Mouse (Mus musculus): ENCODE measurements around the gene Zfp609. TPM values are rescaled to one million over a fixed set of nuclear protein-coding genes. Genes with fewer than 3 reads are reported as not detected.

The Zfp609 gene
- total and polyA plus RNA-seq, 2 experiments from 2014 or later = 5.0 to 9.8 TPM

DNA sequence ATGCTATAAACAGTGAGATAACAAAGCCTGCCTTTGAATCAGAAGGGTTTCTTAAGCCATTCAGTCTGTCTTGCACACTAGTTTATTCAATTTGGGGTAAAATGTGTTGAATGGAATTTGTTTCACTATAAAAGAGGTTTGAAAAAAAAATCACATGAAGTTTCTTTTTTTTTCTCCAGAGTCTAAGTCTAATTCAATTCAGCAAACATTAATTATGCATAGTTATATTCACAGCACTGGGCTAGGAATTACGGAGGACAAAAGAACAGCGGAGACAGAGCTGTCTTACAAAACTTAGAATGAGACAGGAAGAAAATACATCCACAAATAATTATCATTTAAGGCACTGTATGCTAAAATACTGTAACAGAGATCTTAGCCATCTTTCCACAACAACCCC is 9.0 kb downstream of the Zfp609 start:
- Histone ChIP-seq H3K9me3 (ENCODE audit: low read length) (no peaks in the 10 kb centered on the region), H3K4me3 (ENCODE audit: low read depth, low read length) (no peak overlapping the region), H3K4me2 (ENCODE audit: low read depth) (no peak overlapping the region), H3K9ac (no peak overlapping the region), H3K27me3 (ENCODE audit: insufficient read depth, low read length) (no peaks in the 10 kb centered on the region), H3K36me3 (ENCODE audit: insufficient read depth) (no peaks in the 10 kb centered on the region), H3K4me1 (ENCODE audit: insufficient read depth) (peaks cover 8% of the 10 kb centered on the region; the same call in 1 of the 2 replicates), H3K27ac (ENCODE audit: low read depth, low read length) (0 out of 2 replicates have a peak overlapping the region, but pooled peaks have one; percentile 16)
- WGBS = 17% methylated on average over 2 of the region's 2 CpGs
- no peak for TF ChIP-seq CTCF (IDR thresholded peaks at IDR 0.05; ENCODE audit: low read depth)
- ATAC-seq (peak; percentile 38; the same call in 1 of the 2 replicates), DNase-seq (no peak)

DNA sequence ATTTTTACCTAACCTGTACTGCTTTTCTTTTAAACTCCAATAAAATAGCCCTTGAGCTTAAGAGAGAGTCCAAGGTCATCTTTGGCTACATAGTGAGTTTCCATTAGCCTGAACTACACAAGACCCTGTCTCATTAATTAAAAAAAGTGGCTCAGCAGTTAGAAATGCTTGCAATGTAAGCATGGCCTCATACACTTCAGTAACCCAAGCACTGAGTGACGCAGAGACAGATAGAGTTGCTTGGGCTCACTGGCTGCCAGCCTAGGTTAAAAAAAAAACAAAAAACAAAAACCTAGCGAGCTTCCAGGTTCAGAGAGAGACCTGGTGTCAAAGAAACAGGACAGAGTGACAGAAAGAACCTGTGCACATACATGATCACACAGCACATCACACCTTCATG is 14.5 kb downstream of the Zfp609 start:
- H3K4me3 ChIP-seq (ENCODE audit: low read depth, low read length) = no peak overlapping the region
- 31% methylated on average over 2 of the region's 2 CpGs for WGBS
- H3K36me3 ChIP-seq (ENCODE audit: insufficient read depth) = no peaks in the 10 kb centered on the region
- H3K4me1 ChIP-seq (ENCODE audit: insufficient read depth) = no peaks in the 10 kb centered on the region
- H3K27me3 ChIP-seq (ENCODE audit: insufficient read depth, low read length) = no peaks in the 10 kb centered on the region
- DNase-seq (no peak), ATAC-seq (no peak)
- no peak overlapping the region for H3K9ac ChIP-seq
- no peaks in the 10 kb centered on the region for H3K9me3 ChIP-seq (ENCODE audit: low read length)
- no peak overlapping the region for H3K4me2 ChIP-seq (ENCODE audit: low read depth)
- H3K27ac ChIP-seq (ENCODE audit: low read depth, low read length) = no peak overlapping the region
- TF ChIP-seq CTCF (IDR thresholded peaks at IDR 0.05; ENCODE audit: low read depth) = no peak

DNA sequence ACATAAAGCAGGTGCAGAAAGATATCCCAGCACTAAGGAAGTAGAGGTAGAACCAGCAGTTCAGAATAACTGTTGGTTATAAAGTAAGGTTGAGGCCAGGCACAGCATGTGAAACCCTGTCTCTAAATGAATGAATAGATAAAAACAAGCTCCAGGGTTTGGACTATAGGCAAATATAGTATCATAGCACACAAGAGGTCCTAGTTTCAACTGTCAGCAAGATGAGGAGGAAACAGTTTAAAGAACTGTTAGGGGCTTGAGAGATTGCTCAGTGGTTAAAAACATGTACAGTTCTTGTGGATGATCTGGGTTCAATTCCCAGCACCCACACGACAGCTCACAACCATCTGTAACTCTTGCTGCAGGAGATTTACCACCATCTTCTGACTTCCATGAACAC is 15.6 kb downstream of the Zfp609 start:
- DNase-seq = no peak
- no peak for TF ChIP-seq CTCF (IDR thresholded peaks at IDR 0.05; ENCODE audit: low read depth)
- Histone ChIP-seq H3K27me3 (ENCODE audit: insufficient read depth, low read length) (no peaks in the 10 kb centered on the region), H3K9me3 (ENCODE audit: low read length) (no peaks in the 10 kb centered on the region), H3K4me2 (ENCODE audit: low read depth) (no peak overlapping the region), H3K36me3 (ENCODE audit: insufficient read depth) (no peaks in the 10 kb centered on the region), H3K27ac (ENCODE audit: low read depth, low read length) (no peak overlapping the region), H3K4me3 (ENCODE audit: low read depth, low read length) (no peak overlapping the region), H3K4me1 (ENCODE audit: insufficient read depth) (no peaks in the 10 kb centered on the region), H3K9ac (no peak overlapping the region)
- no peak for ATAC-seq
- WGBS = 94% methylated on average over 1 of the region's 1 CpGs

DNA sequence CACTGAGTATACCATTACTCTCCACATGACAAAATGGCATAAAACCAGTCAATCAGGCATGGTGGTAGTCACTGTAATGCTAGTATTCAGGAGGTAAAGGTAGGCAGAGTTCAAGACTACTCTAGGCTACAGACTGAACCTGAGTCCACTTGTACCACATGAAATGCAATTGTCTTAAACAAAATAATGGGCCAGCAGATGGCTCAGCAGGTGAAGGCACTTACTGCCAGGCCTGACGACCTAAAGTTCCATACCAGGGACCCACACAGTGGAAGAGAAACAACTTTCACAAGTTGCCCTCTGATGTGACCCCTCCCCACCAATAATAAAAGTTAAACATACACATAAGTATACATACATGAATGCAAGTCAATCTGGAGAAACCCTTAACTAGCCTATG is 19.5 kb downstream of the Zfp609 start:
- Histone ChIP-seq H3K9ac (no peak overlapping the region), H3K4me2 (ENCODE audit: low read depth) (no peak overlapping the region), H3K27me3 (ENCODE audit: insufficient read depth, low read length) (no peaks in the 10 kb centered on the region), H3K36me3 (ENCODE audit: insufficient read depth) (no peaks in the 10 kb centered on the region), H3K4me1 (ENCODE audit: insufficient read depth) (no peaks in the 10 kb centered on the region), H3K27ac (ENCODE audit: low read depth, low read length) (no peak overlapping the region), H3K4me3 (ENCODE audit: low read depth, low read length) (no peak overlapping the region), H3K9me3 (ENCODE audit: low read length) (no peaks in the 10 kb centered on the region)
- ATAC-seq (no peak), DNase-seq (no peak)
- TF ChIP-seq CTCF (IDR thresholded peaks at IDR 0.05; ENCODE audit: low read depth) = no peak
- 47% methylated on average over 1 of the region's 1 CpGs for WGBS

DNA sequence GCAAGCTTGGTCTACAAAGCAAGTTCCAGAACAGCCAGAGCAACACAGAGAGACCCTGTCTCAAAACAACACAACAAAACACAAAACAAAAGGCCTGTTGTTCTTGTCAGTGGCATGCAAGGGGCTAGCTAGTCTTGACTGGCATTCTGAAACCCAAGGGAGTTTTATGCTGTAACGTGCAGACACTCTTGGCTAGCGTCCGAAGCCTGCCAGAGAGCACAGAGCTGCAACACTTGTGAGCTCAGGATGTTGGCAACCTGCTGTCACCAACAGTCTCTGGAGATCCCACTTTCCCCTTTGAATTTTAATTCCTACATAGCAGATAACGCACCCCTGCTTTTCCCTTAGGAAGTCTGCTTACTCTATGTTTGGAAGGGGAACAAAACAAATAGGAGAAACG is 20.1 kb downstream of the Zfp609 start:
- Histone ChIP-seq H3K27ac (ENCODE audit: low read depth, low read length) (no peak overlapping the region), H3K4me3 (ENCODE audit: low read depth, low read length) (no peak overlapping the region), H3K4me2 (ENCODE audit: low read depth) (no peak overlapping the region), H3K9ac (no peak overlapping the region), H3K9me3 (ENCODE audit: low read length) (no peaks in the 10 kb centered on the region), H3K4me1 (ENCODE audit: insufficient read depth) (no peaks in the 10 kb centered on the region), H3K36me3 (ENCODE audit: insufficient read depth) (no peaks in the 10 kb centered on the region), H3K27me3 (ENCODE audit: insufficient read depth, low read length) (no peaks in the 10 kb centered on the region)
- DNase-seq (peak; percentile 35), ATAC-seq (peak; percentile 38; the same call in 1 of the 2 replicates)
- no peak for TF ChIP-seq CTCF (IDR thresholded peaks at IDR 0.05; ENCODE audit: low read depth)
- 18% methylated on average over 5 of the region's 5 CpGs for WGBS

DNA sequence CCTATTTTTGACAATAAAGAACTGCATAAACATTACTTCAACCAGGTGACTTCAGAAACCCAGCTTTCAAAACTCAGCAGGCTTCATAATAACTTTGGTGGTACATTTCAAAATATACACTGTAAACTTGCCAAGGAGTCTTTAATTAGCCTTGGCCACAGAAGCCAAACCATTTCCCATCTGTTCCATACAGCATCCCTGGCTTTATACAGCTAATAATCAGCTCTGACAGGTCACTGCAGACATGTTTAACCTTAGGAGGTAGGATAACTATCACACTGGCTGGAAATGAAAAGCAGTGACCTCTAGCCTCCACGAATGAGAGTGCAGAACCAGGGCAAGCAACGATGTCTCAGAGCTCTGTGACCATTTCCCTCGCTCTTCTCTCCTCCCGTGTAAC is 27.6 kb downstream of the Zfp609 start:
- DNase-seq = no peak
- Histone ChIP-seq H3K27ac (ENCODE audit: low read depth, low read length) (no peak overlapping the region), H3K27me3 (ENCODE audit: insufficient read depth, low read length) (no peaks in the 10 kb centered on the region), H3K4me2 (ENCODE audit: low read depth) (no peak overlapping the region), H3K4me3 (ENCODE audit: low read depth, low read length) (no peak overlapping the region), H3K9ac (no peak overlapping the region), H3K36me3 (ENCODE audit: insufficient read depth) (no peaks in the 10 kb centered on the region), H3K4me1 (ENCODE audit: insufficient read depth) (no peaks in the 10 kb centered on the region; the same call in 1 of the 2 replicates), H3K9me3 (ENCODE audit: low read length) (no peaks in the 10 kb centered on the region)
- WGBS = 71% methylated on average over 4 of the region's 4 CpGs
- no peak for TF ChIP-seq CTCF (IDR thresholded peaks at IDR 0.05; ENCODE audit: low read depth)
- ATAC-seq = no peak

DNA sequence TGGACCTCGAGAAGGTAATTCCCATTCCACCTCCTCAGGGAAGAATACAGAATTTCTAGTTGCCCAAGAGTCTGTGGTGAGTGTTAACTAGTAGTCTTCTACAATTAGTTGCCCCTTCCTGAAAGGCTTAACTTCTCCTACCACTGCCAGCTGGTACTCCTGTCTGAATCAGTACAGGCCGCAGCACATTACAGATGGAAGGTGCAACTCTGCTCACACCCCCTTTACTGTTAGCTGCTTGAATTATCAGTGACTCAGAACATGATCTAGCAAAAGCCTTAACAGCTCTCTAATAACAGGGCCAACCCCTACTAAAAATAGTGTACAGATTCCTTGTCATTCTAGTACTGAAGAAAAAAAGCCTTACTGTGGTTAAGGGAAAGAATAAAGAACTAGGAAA is 31.7 kb downstream of the Zfp609 start:
- Histone ChIP-seq H3K4me3 (ENCODE audit: low read depth, low read length) (no peak overlapping the region), H3K36me3 (ENCODE audit: insufficient read depth) (no peaks in the 10 kb centered on the region), H3K9ac (no peak overlapping the region), H3K9me3 (ENCODE audit: low read length) (no peaks in the 10 kb centered on the region), H3K4me2 (ENCODE audit: low read depth) (no peak overlapping the region), H3K27me3 (ENCODE audit: insufficient read depth, low read length) (no peaks in the 10 kb centered on the region), H3K27ac (ENCODE audit: low read depth, low read length) (no peak overlapping the region), H3K4me1 (ENCODE audit: insufficient read depth) (peaks cover 12% of the 10 kb centered on the region; the same call in 1 of the 2 replicates)
- no peak for DNase-seq
- ATAC-seq = no peak
- no peak for TF ChIP-seq CTCF (IDR thresholded peaks at IDR 0.05; ENCODE audit: low read depth)
- 78% methylated on average over 2 of the region's 2 CpGs for WGBS

Measured in forebrain, postnatal 0 days (tissue).